Mouse (Mus musculus): ENCODE measurements at regions not wholly inside any gene's neighbourhood (a gene's known extent, or its start where the extent isn't known, plus 50 kb on each side); places are given as distances from the start of the nearest gene placed in this dataset.

DNA sequence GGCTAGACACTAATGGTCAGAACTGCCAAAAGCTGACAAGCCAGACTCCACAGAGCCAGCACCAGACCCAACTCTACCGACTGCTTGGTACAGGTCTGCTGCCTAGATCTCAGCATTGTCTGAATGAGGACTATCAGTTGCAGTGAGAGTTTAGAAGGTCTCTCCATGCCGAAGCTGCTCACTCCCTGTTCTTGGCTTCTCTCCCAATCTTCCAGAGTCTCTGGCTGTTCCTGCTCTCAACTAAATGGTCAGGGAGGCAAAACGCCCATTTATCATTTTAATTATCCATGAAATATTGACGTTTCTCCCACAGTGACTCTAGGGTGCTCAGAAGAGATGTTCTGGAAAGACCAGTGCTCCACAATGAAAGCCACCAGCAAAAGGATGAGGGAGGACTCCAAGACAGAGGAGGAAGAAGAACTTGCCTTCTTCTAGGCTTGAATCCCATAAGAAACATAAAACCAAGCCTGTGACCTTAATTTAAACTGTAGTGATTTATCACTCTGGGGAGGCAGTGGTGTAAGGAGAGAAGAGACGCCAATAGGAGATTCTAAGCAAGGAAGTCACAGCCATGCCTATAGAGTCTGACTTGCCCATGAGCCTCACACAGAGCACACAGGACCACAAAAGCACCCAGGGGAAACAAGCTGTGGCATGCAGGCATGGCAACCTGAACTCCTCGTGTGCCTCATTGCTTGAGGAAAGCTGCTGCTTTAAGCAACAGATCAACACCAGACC is 112.2 kb upstream of the Pkdcc start:
- WGBS, result 66% methylated on average over 6 of the region's 6 CpGs
- no peak for ATAC-seq (ENCODE audit: low FRiP score)

DNA sequence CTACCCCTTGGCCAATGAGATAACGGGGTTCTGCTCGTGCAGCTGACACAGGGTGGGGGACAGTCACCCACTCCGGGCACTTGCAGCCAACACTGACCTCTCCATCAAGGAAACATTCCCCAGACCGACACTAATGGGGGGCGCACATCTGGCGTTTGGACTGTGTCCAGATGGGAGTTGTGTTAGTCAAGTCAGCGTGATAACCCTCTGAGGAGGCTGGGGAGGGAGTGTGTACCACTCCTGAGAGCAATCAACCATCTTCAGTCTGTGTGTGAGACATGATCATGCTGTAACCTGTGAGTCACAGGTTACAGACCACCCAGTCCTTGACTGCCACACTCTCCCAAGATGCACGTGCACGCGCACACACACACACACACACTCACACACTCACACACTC is 106.9 kb upstream of the Pkdcc start:
- H3K4me1 ChIP-seq (replicated peaks; ENCODE audit: control insufficient read depth, insufficient read depth, low read length), result peaks cover 9% of the 10 kb centered on the region; the same call in 1 of the 2 replicates
- no peaks in the 10 kb centered on the region for H3K9me3 ChIP-seq (ENCODE audit: control insufficient read depth, low read length)
- no peak overlapping the region for H3K4me2 ChIP-seq (replicated peaks)
- H3K27me3 ChIP-seq (ENCODE audit: control insufficient read depth, insufficient read depth, low read length), result no peaks in the 10 kb centered on the region
- no peak overlapping the region for H3K9ac ChIP-seq
- no peak for DNase-seq (ENCODE audit: low spot score)
- H3K27ac ChIP-seq, result no peak overlapping the region
- no peak for ATAC-seq (ENCODE audit: low FRiP score)
- H3K36me3 ChIP-seq (replicated peaks; ENCODE audit: control insufficient read depth, insufficient read depth), result no peaks in the 10 kb centered on the region
- WGBS, result 84% methylated on average over 10 of the region's 10 CpGs
- H3K4me3 ChIP-seq (replicated peaks; ENCODE audit: low read length), result no peak overlapping the region

More for the DNA sequence above, 112.2 kb upstream of the Pkdcc start:
- no peaks in the 10 kb centered on the region for H3K36me3 ChIP-seq (replicated peaks; ENCODE audit: control insufficient read depth, insufficient read depth)
- H3K4me3 ChIP-seq (replicated peaks; ENCODE audit: low read length), result no peak overlapping the region
- no peaks in the 10 kb centered on the region for H3K27me3 ChIP-seq (ENCODE audit: control insufficient read depth, insufficient read depth, low read length)
- H3K4me1 ChIP-seq (replicated peaks; ENCODE audit: control insufficient read depth, insufficient read depth, low read length), result no peaks in the 10 kb centered on the region
- H3K9me3 ChIP-seq (ENCODE audit: control insufficient read depth, low read length), result no peaks in the 10 kb centered on the region
- no peak overlapping the region for H3K9ac ChIP-seq
- no peak overlapping the region for H3K4me2 ChIP-seq (replicated peaks)
- no peak for DNase-seq (ENCODE audit: low spot score)
- no peak overlapping the region for H3K27ac ChIP-seq

DNA sequence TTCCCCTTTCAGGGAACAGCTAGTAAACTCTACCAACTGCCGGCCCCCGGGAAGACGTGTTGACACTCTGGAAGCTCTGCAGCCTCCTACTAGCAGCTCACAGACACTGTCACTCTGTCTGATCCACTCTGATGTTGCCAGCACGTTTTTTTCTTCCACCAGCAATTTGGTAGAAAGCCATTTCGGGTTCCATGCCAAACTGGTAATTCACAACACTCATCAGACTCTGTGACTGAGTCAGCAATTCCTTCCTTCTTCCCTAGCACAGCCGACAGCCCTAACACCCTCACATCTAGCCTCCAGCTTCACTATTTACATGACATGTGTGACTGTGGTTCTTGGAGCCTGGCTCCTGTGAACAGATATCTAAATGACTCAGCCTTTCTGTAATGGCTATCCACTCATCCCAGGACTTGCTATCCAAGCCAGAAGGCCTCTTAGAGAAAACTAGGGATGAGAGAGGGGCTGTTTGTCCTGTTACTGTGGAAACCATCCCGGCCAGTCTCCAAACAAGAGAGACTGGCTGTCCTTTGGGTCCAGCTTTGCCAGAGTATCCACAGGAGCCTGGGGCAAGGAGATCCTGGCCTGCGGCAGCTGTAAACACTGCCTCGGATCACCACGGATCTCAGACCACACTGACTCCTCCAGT is 105.2 kb upstream of the Pkdcc start:
- Histone ChIP-seq H3K27ac (no peak overlapping the region), H3K9ac (no peak overlapping the region), H3K9me3 (ENCODE audit: control insufficient read depth, low read length) (no peaks in the 10 kb centered on the region), H3K4me3 (replicated peaks; ENCODE audit: low read length) (no peak overlapping the region), H3K4me2 (replicated peaks) (no peak overlapping the region), H3K4me1 (replicated peaks; ENCODE audit: control insufficient read depth, insufficient read depth, low read length) (peaks cover 15% of the 10 kb centered on the region; the same call in 1 of the 2 replicates), H3K36me3 (replicated peaks; ENCODE audit: control insufficient read depth, insufficient read depth) (no peaks in the 10 kb centered on the region), H3K27me3 (ENCODE audit: control insufficient read depth, insufficient read depth, low read length) (no peaks in the 10 kb centered on the region)
- DNase-seq (ENCODE audit: low spot score), result peak; percentile 52
- no peak for ATAC-seq (ENCODE audit: low FRiP score)
- WGBS, result 60% methylated on average over 10 of the region's 10 CpGs

DNA sequence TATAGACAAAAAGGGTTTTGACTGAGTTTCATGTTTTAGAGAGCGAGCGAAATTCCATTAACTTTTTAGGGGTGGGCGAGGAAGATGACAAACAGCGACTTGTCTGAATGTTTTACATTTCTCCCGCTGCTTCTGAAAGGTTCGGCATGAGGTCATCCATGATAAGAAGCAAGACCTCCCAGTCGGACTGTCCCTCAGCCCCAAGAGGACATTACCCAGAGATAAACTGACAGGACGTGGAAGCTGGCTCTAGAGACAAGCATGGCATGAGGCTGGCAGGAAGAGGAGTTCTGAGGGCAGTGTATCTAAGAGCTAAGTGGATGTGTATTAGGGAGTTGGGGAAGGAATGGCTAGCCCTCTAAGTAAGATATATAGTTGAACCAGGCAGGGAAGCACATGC is 104.5 kb upstream of the Pkdcc start:
- no peak for DNase-seq (ENCODE audit: low spot score)

DNA sequence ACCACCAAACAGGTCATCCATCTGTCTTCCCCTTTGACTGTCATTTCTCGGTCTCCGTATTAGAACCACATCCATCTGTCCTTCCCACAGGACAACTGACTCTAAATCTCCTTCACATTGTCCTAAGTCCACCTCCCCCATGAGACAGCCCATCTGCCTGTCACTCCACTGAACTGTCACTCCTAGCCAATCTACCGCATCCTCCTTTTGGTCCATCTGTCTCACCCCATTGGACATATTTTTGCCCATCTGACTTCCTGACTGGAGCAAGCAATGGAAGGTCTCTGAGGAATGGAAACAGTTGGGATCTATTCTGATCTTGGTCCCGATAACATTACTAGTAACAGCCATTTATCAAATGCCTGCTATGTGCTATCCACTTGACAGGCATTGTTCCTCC is 99.9 kb upstream of the Pkdcc start:
- Histone ChIP-seq H3K9ac (no peak overlapping the region), H3K27ac (no peak overlapping the region), H3K27me3 (ENCODE audit: control insufficient read depth, insufficient read depth, low read length) (0 out of 2 replicates have a peak, but pooled peaks cover 5% of the 10 kb centered on the region), H3K36me3 (replicated peaks; ENCODE audit: control insufficient read depth, insufficient read depth) (no peaks in the 10 kb centered on the region), H3K4me3 (replicated peaks; ENCODE audit: low read length) (no peak overlapping the region), H3K4me2 (replicated peaks) (no peak overlapping the region), H3K9me3 (ENCODE audit: control insufficient read depth, low read length) (no peaks in the 10 kb centered on the region), H3K4me1 (replicated peaks; ENCODE audit: control insufficient read depth, insufficient read depth, low read length) (peaks cover 13% of the 10 kb centered on the region; the same call in 1 of the 2 replicates)
- ATAC-seq (ENCODE audit: low FRiP score) (no peak), DNase-seq (ENCODE audit: low spot score) (no peak)
- whole genome bisulfite sequencing, result 37% methylated on average over 4 of the region's 4 CpGs

More for the DNA sequence above, 104.5 kb upstream of the Pkdcc start:
- H3K4me1 ChIP-seq (replicated peaks; ENCODE audit: control insufficient read depth, insufficient read depth, low read length), result peaks cover 15% of the 10 kb centered on the region; the same call in 1 of the 2 replicates
- no peak overlapping the region for H3K4me3 ChIP-seq (replicated peaks; ENCODE audit: low read length)
- H3K27ac ChIP-seq, result no peak overlapping the region
- no peaks in the 10 kb centered on the region for H3K27me3 ChIP-seq (ENCODE audit: control insufficient read depth, insufficient read depth, low read length)
- H3K9ac ChIP-seq, result no peak overlapping the region
- H3K9me3 ChIP-seq (ENCODE audit: control insufficient read depth, low read length), result no peaks in the 10 kb centered on the region
- no peak for ATAC-seq (ENCODE audit: low FRiP score)
- H3K4me2 ChIP-seq (replicated peaks), result no peak overlapping the region
- WGBS, result 75% methylated on average over 8 of the region's 8 CpGs
- no peaks in the 10 kb centered on the region for H3K36me3 ChIP-seq (replicated peaks; ENCODE audit: control insufficient read depth, insufficient read depth)

DNA sequence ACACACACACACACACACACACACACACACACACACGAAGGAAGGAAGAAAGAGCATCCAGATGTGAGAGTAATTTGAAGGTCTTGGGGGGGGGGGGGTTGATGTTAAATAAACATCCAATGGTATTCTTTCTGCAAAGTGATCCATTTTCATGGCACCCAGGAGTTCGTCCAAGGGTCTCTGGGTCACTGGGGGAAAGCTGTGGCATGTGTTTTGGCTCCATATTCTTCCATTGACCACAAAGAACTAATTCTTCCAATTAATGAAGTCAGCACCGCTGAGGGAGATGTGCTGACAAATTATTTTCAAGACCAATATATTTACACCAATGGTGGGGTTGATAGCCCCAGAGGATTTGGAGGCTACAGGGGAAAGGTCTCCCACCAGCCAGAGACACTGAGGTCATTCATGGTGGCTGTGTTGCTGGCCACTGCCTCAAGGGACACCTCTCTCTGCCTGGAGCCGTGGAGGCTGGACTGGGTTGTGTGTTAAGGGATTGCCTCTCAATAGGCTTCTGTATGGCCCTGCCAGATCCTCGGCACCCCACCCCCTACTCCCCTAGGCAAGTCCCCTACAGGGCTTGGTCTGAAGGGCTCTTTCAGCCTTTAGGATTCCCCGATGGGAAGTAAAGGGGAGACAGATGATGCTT is 99.1 kb upstream of the Pkdcc start:
- H3K9ac ChIP-seq, result no peak overlapping the region
- no peak overlapping the region for H3K4me2 ChIP-seq (replicated peaks)
- H3K27ac ChIP-seq, result no peak overlapping the region
- no peaks in the 10 kb centered on the region for H3K9me3 ChIP-seq (ENCODE audit: control insufficient read depth, low read length)
- no peaks in the 10 kb centered on the region for H3K36me3 ChIP-seq (replicated peaks; ENCODE audit: control insufficient read depth, insufficient read depth)
- no peak for ATAC-seq (ENCODE audit: low FRiP score)
- peaks cover 11% of the 10 kb centered on the region; the same call in 1 of the 2 replicates for H3K4me1 ChIP-seq (replicated peaks; ENCODE audit: control insufficient read depth, insufficient read depth, low read length)
- no peak overlapping the region for H3K4me3 ChIP-seq (replicated peaks; ENCODE audit: low read length)
- DNase-seq (ENCODE audit: low spot score), result no peak
- 29% methylated on average over 6 of the region's 6 CpGs for WGBS
- H3K27me3 ChIP-seq (ENCODE audit: control insufficient read depth, insufficient read depth, low read length), result 0 out of 2 replicates have a peak, but pooled peaks cover 5% of the 10 kb centered on the region

DNA sequence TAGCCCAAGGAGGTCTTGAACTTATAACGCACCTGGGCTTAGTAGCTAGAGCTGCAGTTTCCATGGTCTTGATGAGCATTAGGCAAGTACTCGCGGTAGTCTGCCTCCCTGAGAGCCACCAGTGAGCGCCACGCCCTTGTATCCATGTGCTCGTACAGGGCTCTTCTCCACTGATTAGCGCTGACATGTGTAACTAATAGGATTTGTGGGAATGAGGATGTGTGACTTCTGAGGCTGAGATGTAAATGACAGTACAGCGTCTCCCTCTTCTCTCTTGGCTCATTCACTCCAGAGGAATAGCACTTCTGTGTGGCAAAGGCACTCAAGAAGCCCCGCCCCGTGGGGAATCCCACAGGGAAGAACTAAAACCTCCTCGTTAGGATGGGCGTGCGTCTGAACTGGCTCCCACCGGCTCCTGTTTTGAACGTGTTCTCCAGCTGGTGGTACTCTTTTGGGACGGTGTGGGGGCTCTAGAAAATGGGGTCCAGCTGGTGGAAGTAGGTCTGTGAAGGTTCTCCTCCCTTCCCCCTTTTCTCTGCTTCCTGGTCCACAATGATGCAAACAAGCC is 94.3 kb upstream of the Pkdcc start:
- Histone ChIP-seq H3K4me3 (replicated peaks; ENCODE audit: low read length) (no peak overlapping the region), H3K36me3 (replicated peaks; ENCODE audit: control insufficient read depth, insufficient read depth) (no peaks in the 10 kb centered on the region), H3K27ac (no peak overlapping the region), H3K4me1 (replicated peaks; ENCODE audit: control insufficient read depth, insufficient read depth, low read length) (peaks cover 21% of the 10 kb centered on the region), H3K9ac (no peak overlapping the region), H3K4me2 (replicated peaks) (no peak overlapping the region), H3K27me3 (ENCODE audit: control insufficient read depth, insufficient read depth, low read length) (0 out of 2 replicates have a peak, but pooled peaks cover 5% of the 10 kb centered on the region), H3K9me3 (ENCODE audit: control insufficient read depth, low read length) (no peaks in the 10 kb centered on the region)
- DNase-seq (ENCODE audit: low spot score) (no peak), ATAC-seq (ENCODE audit: low FRiP score) (no peak)
- WGBS, result 50% methylated on average over 16 of the region's 16 CpGs

DNA sequence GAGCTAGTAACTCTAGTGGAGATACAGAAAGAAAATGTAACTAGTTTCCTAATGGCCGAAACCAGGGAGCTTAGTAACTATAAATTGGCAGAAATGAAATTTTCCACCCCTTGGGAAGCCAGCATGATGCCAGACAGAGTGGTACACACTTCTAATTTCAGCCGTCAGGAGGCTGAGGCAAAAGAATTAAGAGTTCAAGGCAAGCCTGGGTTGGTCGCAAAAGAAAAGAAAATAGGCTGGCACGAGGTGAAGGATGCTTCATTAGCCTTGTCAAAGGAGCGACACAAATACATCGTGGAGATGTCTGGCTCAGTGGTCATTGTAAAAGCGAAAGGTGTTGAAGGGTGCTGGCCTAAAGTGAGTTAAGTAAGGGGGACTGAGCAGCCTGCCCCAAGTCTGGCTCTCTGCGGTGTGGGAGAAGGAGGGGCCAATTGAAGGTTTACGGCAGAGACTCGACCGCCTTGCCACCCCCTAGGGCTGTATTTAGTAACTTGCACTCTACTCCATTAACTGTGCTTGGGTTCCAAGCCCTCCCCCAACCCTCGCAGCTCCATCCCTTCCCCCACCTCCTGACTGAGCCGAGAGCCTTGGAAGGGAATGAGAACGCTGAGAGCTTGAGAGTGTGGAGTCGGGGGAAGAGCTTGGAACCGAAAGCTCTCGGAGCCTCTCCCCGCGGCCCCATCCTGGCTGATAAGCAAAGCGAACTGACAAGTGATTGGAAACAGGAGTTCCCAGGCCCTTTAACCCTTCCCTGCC is 92.4 kb upstream of the Pkdcc start:
- H3K9me3 ChIP-seq (ENCODE audit: control insufficient read depth, low read length), result no peaks in the 10 kb centered on the region
- H3K4me2 ChIP-seq (replicated peaks), result peak overlapping the region; percentile 40
- ATAC-seq (ENCODE audit: low FRiP score), result peak; percentile 70
- H3K27ac ChIP-seq, result no peak overlapping the region
- no peaks in the 10 kb centered on the region for H3K36me3 ChIP-seq (replicated peaks; ENCODE audit: control insufficient read depth, insufficient read depth)
- 0 out of 2 replicates have a peak, but pooled peaks cover 5% of the 10 kb centered on the region for H3K27me3 ChIP-seq (ENCODE audit: control insufficient read depth, insufficient read depth, low read length)
- WGBS, result 3% methylated on average over 20 of the region's 20 CpGs
- peak; percentile 51 for DNase-seq (ENCODE audit: low spot score)
- no peak overlapping the region; the same call in 1 of the 2 replicates for H3K4me3 ChIP-seq (replicated peaks; ENCODE audit: low read length)
- peak overlapping the region; percentile 18; the same call in 1 of the 2 replicates for H3K9ac ChIP-seq
- peaks cover 26% of the 10 kb centered on the region for H3K4me1 ChIP-seq (replicated peaks; ENCODE audit: control insufficient read depth, insufficient read depth, low read length)

Data from hindbrain, embryonic 14.5 days (tissue).